In the genomic region with DNA sequence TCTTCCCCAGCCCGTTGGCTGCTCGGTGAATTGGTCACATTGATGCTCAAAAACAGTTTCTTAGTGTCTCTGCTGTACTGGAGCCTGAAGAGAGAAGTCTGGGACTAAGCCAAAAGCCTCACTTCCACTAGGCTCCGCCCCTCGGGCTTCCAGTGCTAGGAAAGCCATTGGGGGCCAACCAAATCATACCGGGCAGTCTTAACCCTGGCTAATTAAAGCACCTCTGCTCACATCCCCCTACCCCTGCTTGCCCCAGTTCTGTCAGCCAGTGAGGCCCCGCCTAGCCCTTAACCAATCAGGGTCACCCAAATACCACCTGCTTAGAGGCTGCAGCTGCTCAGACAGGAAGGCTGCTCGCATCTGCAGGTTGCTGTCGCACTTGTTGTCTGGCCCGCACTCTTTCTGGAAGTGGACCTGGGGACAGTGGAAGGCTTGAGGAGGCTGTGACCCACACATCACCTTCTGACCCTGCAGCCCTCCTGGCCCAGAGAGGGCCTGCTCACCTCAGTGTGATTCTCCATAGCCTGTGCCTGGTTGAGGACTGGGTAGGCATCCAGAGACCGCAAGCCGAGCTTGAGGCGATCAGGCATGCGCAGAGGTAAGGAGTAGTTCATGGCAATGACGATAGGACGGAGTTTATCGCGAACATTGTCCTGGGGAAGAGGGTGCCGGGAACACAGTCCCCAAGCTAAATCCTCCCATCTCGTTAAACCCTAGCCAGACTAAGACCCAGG, we compare ENCODE assay signal across 11 mouse cellular contexts. TPM values are rescaled to one million over a fixed set of nuclear protein-coding genes. Genes with fewer than 3 reads are reported as not detected.
DNase-seq lines count a peak whose midpoint lies in the region; ATAC-seq and TF ChIP-seq lines count a peak whose summit lies in the region.
"Had no signal": no experiment of that assay in that cellular context is flagged by ENCODE, and none has a peak within 500 bp of the region (broad histone marks: within the 10 kb centered on the region; RNA-seq: fewer than 3 reads in every experiment).

No protein-coding gene starts in this region.

- no peak for DNase-seq in kidney, postnatal 0 days (ENCODE audit: low spot score)
- DNase-seq in kidney, postnatal 10 days: no peak
- peak; percentile 59 to 63 for DNase-seq in thymus, postnatal 10 days (ENCODE audit: low spot score in 2 of 2)
- no peak for DNase-seq in urinary bladder, postnatal 4 days (ENCODE audit: low spot score in 2 of 2)
- no peak for DNase-seq in gastrocnemius, postnatal 36 days
- DNase-seq: right cerebral cortex, postnatal 25 days had no signal

- no peak overlapping the region for H3K4me3 ChIP-seq in kidney, postnatal 0 days (replicated peaks; ENCODE audit: low read depth, low read length)
- H3K4me3 ChIP-seq in embryonic facial prominence, embryonic 12.5 days: no peak overlapping the region
- no peak overlapping the region for H3K4me3 ChIP-seq in limb, embryonic 13.5 days
- no peak overlapping the region for H3K4me3 ChIP-seq in intestine, embryonic 15.5 days (replicated peaks)
- H3K4me3 ChIP-seq: limb, embryonic 15.5 days had no signal

- peaks cover 45% of the 10 kb centered on the region for H3K36me3 ChIP-seq in kidney, postnatal 0 days (ENCODE audit: insufficient read depth, low read length)
- no peaks in the 10 kb centered on the region for H3K36me3 ChIP-seq in embryonic facial prominence, embryonic 12.5 days
- H3K36me3 ChIP-seq in limb, embryonic 13.5 days: no peaks in the 10 kb centered on the region
- H3K36me3 ChIP-seq in intestine, embryonic 15.5 days: peaks cover 42% of the 10 kb centered on the region

- no peaks in the 10 kb centered on the region for H3K9me3 ChIP-seq in kidney, postnatal 0 days (replicated peaks; ENCODE audit: low read length)
- H3K9me3 ChIP-seq in embryonic facial prominence, embryonic 12.5 days: no peaks in the 10 kb centered on the region
- H3K9me3 ChIP-seq in limb, embryonic 13.5 days: no peaks in the 10 kb centered on the region
- H3K9me3 ChIP-seq in intestine, embryonic 15.5 days: no peaks in the 10 kb centered on the region
- H3K9me3 ChIP-seq: limb, embryonic 15.5 days had no signal

- TF ChIP-seq CTCF in kidney, postnatal 0 days (IDR thresholded peaks at IDR 0.05; ENCODE audit: low read depth): no peak

- no peak overlapping the region for H3K4me2 ChIP-seq in kidney, postnatal 0 days (ENCODE audit: low read length)
- peak overlapping the region; percentile 26 for H3K4me2 ChIP-seq in embryonic facial prominence, embryonic 12.5 days (replicated peaks)
- peak overlapping the region; percentile 50 for H3K4me2 ChIP-seq in limb, embryonic 13.5 days (replicated peaks)
- H3K4me2 ChIP-seq in intestine, embryonic 15.5 days (replicated peaks): no peak overlapping the region
- H3K4me2 ChIP-seq: limb, embryonic 15.5 days had no signal

- H3K27ac ChIP-seq in kidney, postnatal 0 days: no peak overlapping the region
- no peak overlapping the region for H3K27ac ChIP-seq in embryonic facial prominence, embryonic 12.5 days
- no peak overlapping the region for H3K27ac ChIP-seq in limb, embryonic 13.5 days
- no peak overlapping the region for H3K27ac ChIP-seq in intestine, embryonic 15.5 days
- H3K27ac ChIP-seq: limb, embryonic 15.5 days had no signal

- intact Hi-C loops in gastrocnemius, postnatal 36 days (cut with DNase I): no loop called here

- H3K4me1 ChIP-seq in kidney, postnatal 0 days (replicated peaks; ENCODE audit: insufficient read depth, low read length): no peaks in the 10 kb centered on the region
- H3K4me1 ChIP-seq in embryonic facial prominence, embryonic 12.5 days: peaks cover 11% of the 10 kb centered on the region; the same call in 1 of the 2 replicates
- H3K4me1 ChIP-seq in limb, embryonic 13.5 days: peaks cover 11% of the 10 kb centered on the region
- no peaks in the 10 kb centered on the region for H3K4me1 ChIP-seq in intestine, embryonic 15.5 days (replicated peaks)

- H3K9ac ChIP-seq in kidney, postnatal 0 days (ENCODE audit: low read depth, low read length): no peak overlapping the region
- no peak overlapping the region for H3K9ac ChIP-seq in embryonic facial prominence, embryonic 12.5 days
- no peak overlapping the region for H3K9ac ChIP-seq in limb, embryonic 13.5 days
- H3K9ac ChIP-seq in intestine, embryonic 15.5 days: no peak overlapping the region
- H3K9ac ChIP-seq: limb, embryonic 15.5 days had no signal

- H3K27me3 ChIP-seq in kidney, postnatal 0 days (ENCODE audit: insufficient read depth, low read length): no peaks in the 10 kb centered on the region
- H3K27me3 ChIP-seq in embryonic facial prominence, embryonic 12.5 days: peaks cover 13% of the 10 kb centered on the region
- peaks cover 26% of the 10 kb centered on the region; the same call in 1 of the 2 replicates for H3K27me3 ChIP-seq in limb, embryonic 13.5 days
- no peaks in the 10 kb centered on the region for H3K27me3 ChIP-seq in intestine, embryonic 15.5 days (replicated peaks)
- H3K27me3 ChIP-seq: limb, embryonic 15.5 days had no signal

- ATAC-seq in kidney, postnatal 0 days (replicated peaks; ENCODE audit: low FRiP score, low read depth): peak; percentile 43; the same call in 1 of the 2 replicates
- peak; percentile 41; the same call in 1 of the 2 replicates for ATAC-seq in embryonic facial prominence, embryonic 12.5 days (ENCODE audit: insufficient number of reproducible peaks, insufficient read depth, low FRiP score, low TSS enrichment)
- ATAC-seq in limb, embryonic 13.5 days (ENCODE audit: low FRiP score, low read depth): peak; percentile 54; the same call in 1 of the 2 replicates
- no peak for ATAC-seq in intestine, embryonic 15.5 days
- ATAC-seq: inflammation-experienced regulatory T-cells, adult 6 months had no signal

- 47% methylated on average over 19 of the region's 19 CpGs for WGBS in kidney, postnatal 0 days
- 19% methylated on average over 19 of the region's 19 CpGs for WGBS in embryonic facial prominence, embryonic 12.5 days
- 30% methylated on average over 19 of the region's 19 CpGs for WGBS in limb, embryonic 13.5 days
- WGBS in intestine, embryonic 15.5 days: 54% methylated on average over 19 of the region's 19 CpGs

RNA-seq across cellular contexts. Expression of a gene that starts 15.8 kb away (rescaled TPM):
- 94.5 and 94.7 TPM in 2 replicates for polyA plus RNA-seq in kidney, postnatal 0 days (2015; fragmentation: Nextera tagmentation; extraction: Ambion mirVana)
- polyA plus RNA-seq in embryonic facial prominence, embryonic 12.5 days (2016; fragmentation: Nextera tagmentation; extraction: Ambion mirVana): 27.5 and 30.4 TPM in 2 replicates
- polyA plus RNA-seq in limb, embryonic 13.5 days (2015; fragmentation: Nextera tagmentation; extraction: Ambion mirVana): 33.7 and 34.9 TPM in 2 replicates
- polyA plus RNA-seq in intestine, embryonic 15.5 days (2015; fragmentation: Nextera tagmentation; extraction: Ambion mirVana): 30.8 and 31.2 TPM in 2 replicates
- total RNA-seq in gastrocnemius, postnatal 36 days (2021): 100 to 1,000 TPM; 370 to 480 TPM

RNA-seq across cellular contexts. Expression of a gene that starts 19.7 kb away (rescaled TPM):
- 24.4 and 26.1 TPM in 2 replicates for polyA plus RNA-seq in kidney, postnatal 0 days (2015; fragmentation: Nextera tagmentation; extraction: Ambion mirVana)
- polyA plus RNA-seq in embryonic facial prominence, embryonic 12.5 days (2016; fragmentation: Nextera tagmentation; extraction: Ambion mirVana): 10.5 and 10.9 TPM in 2 replicates
- 6.4 and 8.9 TPM in 2 replicates for polyA plus RNA-seq in limb, embryonic 13.5 days (2015; fragmentation: Nextera tagmentation; extraction: Ambion mirVana)
- 32.8 and 35.6 TPM in 2 replicates for polyA plus RNA-seq in intestine, embryonic 15.5 days (2015; fragmentation: Nextera tagmentation; extraction: Ambion mirVana)
- 1 to 10 TPM; 3.2 to 4.0 TPM for total RNA-seq in gastrocnemius, postnatal 36 days (2021)

RNA-seq across cellular contexts. Expression of a gene that starts 47.3 kb away (rescaled TPM):
- 13.1 and 14.5 TPM in 2 replicates for polyA plus RNA-seq in kidney, postnatal 0 days (2015; fragmentation: Nextera tagmentation; extraction: Ambion mirVana)
- 50.3 and 50.9 TPM in 2 replicates for polyA plus RNA-seq in embryonic facial prominence, embryonic 12.5 days (2016; fragmentation: Nextera tagmentation; extraction: Ambion mirVana)
- 37.2 and 37.7 TPM in 2 replicates for polyA plus RNA-seq in limb, embryonic 13.5 days (2015; fragmentation: Nextera tagmentation; extraction: Ambion mirVana)
- 15.0 and 15.3 TPM in 2 replicates for polyA plus RNA-seq in intestine, embryonic 15.5 days (2015; fragmentation: Nextera tagmentation; extraction: Ambion mirVana)
- under 1 TPM; 0.44 to 0.56 TPM for total RNA-seq in gastrocnemius, postnatal 36 days (2021)

Comparison
In these comparisons a context has a peak if more than half of its experiments do, and no peak if none do; other contexts are left out.
1. DNase-seq: peak in thymus, postnatal 10 days (2 of 2); none in kidney, postnatal 0 days (single experiment), kidney, postnatal 10 days (single experiment), urinary bladder, postnatal 4 days (0 of 2) and gastrocnemius, postnatal 36 days (0 of 2).
2. H3K4me2 ChIP-seq: peak in embryonic facial prominence, embryonic 12.5 days (single experiment) and limb, embryonic 13.5 days (single experiment); none in kidney, postnatal 0 days (single experiment) and intestine, embryonic 15.5 days (single experiment).